Mouse (Mus musculus): ENCODE results near the gene Isoc2a. TPM values are rescaled to one million over a fixed set of nuclear protein-coding genes. Genes with fewer than 3 reads are reported as not detected.

Gene Isoc2a
- polyA plus RNA-seq, 1 experiment from 2014 or later: 1.2 TPM

DNA sequence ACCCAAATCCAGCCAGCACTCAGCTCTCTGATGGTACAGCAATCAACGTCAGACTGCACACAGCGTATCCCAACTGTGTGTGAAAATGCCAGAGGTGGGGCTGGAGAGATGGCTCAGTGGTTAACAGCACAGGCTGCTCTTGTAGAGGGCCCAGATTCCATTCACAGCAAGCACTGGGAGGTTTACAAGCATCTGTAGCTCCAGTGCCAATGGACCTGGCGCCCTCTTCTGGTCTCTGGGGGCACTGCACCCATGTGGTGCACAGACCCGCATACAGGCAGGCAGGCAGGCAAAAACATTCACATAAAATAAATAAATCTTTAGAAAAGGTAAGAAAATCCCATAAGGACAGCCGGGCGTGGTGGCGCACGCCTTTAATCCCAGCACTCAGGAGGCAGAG is 24.2 kb downstream of the Isoc2a start:
- WGBS: 55% methylated on average over 8 of the region's 8 CpGs
- Histone ChIP-seq H3K27ac (no peak overlapping the region), H3K9ac (no peak overlapping the region), H3K27me3 (no peaks in the 10 kb centered on the region), H3K36me3 (no peaks in the 10 kb centered on the region), H3K4me1 (peaks cover 18% of the 10 kb centered on the region), H3K4me3 (replicated peaks) (no peak overlapping the region), H3K4me2 (no peak overlapping the region), H3K9me3 (replicated peaks) (peaks cover 3% of the 10 kb centered on the region; the same call in 1 of the 2 replicates)
- peak; percentile 34; the same call in 1 of the 2 replicates for ATAC-seq (replicated peaks; ENCODE audit: low FRiP score)

- H3K4me3 ChIP-seq (replicated peaks): no peak overlapping the region
- H3K36me3 ChIP-seq: no peaks in the 10 kb centered on the region
- H3K4me2 ChIP-seq: no peak overlapping the region
- WGBS: 85% methylated on average over 9 of the region's 9 CpGs
- H3K9me3 ChIP-seq (replicated peaks): peaks cover 3% of the 10 kb centered on the region; the same call in 1 of the 2 replicates
- H3K4me1 ChIP-seq: peaks cover 18% of the 10 kb centered on the region
- ATAC-seq (replicated peaks; ENCODE audit: low FRiP score): no peak
- no peak overlapping the region for H3K9ac ChIP-seq
- H3K27me3 ChIP-seq: no peaks in the 10 kb centered on the region
- no peak overlapping the region for H3K27ac ChIP-seq
Observed at GRCm38 (mm10) chr7:4902404-4902803, 25.5 kb downstream of the Isoc2a start.

GRCm38 (mm10) chr7:4906466-4906950 is 29.6 kb downstream of the Isoc2a start, which contains the start of gene Gm36210:
Gm36210 (minus strand) TSS chr7:4906516.
- WGBS: 51% methylated on average over 10 of the region's 10 CpGs
- H3K9me3 ChIP-seq (replicated peaks): no peaks in the 10 kb centered on the region
- no peak for ATAC-seq (replicated peaks; ENCODE audit: low FRiP score)
- H3K9ac ChIP-seq: no peak within 1 kb of the TSS
- H3K27ac ChIP-seq: no peak within 1 kb of the TSS
- no peaks in the 10 kb centered on the region for H3K36me3 ChIP-seq
- H3K4me1 ChIP-seq: peaks cover 8% of the 10 kb centered on the region; the same call in 1 of the 2 replicates
- H3K4me3 ChIP-seq (replicated peaks): no peak within 1 kb of the TSS
- H3K27me3 ChIP-seq: no peaks in the 10 kb centered on the region
- H3K4me2 ChIP-seq: no peak within 1 kb of the TSS

- no peak overlapping the region for H3K4me3 ChIP-seq (replicated peaks)
- WGBS: 34% methylated on average over 9 of the region's 9 CpGs
- H3K27ac ChIP-seq: peak overlapping the region; percentile 65
- no peaks in the 10 kb centered on the region for H3K36me3 ChIP-seq
- no peaks in the 10 kb centered on the region for H3K9me3 ChIP-seq (replicated peaks)
- H3K9ac ChIP-seq: no peak overlapping the region
- no peaks in the 10 kb centered on the region for H3K27me3 ChIP-seq
- H3K4me2 ChIP-seq: no peak overlapping the region
- H3K4me1 ChIP-seq: peaks cover 17% of the 10 kb centered on the region
- no peak for ATAC-seq (replicated peaks; ENCODE audit: low FRiP score)
Observed at GRCm38 (mm10) chr7:4911561-4911960, 34.6 kb downstream of the Isoc2a start.

- no peak overlapping the region for H3K27ac ChIP-seq
- peaks cover under 1% of the 10 kb centered on the region; the same call in 1 of the 2 replicates for H3K36me3 ChIP-seq
- WGBS: 69% methylated on average over 5 of the region's 5 CpGs
- H3K27me3 ChIP-seq: no peaks in the 10 kb centered on the region
- no peak overlapping the region for H3K4me3 ChIP-seq (replicated peaks)
- no peak overlapping the region for H3K4me2 ChIP-seq
- H3K4me1 ChIP-seq: peaks cover 20% of the 10 kb centered on the region
- ATAC-seq (replicated peaks; ENCODE audit: low FRiP score): no peak
- no peak overlapping the region for H3K9ac ChIP-seq
- no peaks in the 10 kb centered on the region for H3K9me3 ChIP-seq (replicated peaks)
Observed at GRCm38 (mm10) chr7:4912248-4912647, 35.3 kb downstream of the Isoc2a start.

DNA sequence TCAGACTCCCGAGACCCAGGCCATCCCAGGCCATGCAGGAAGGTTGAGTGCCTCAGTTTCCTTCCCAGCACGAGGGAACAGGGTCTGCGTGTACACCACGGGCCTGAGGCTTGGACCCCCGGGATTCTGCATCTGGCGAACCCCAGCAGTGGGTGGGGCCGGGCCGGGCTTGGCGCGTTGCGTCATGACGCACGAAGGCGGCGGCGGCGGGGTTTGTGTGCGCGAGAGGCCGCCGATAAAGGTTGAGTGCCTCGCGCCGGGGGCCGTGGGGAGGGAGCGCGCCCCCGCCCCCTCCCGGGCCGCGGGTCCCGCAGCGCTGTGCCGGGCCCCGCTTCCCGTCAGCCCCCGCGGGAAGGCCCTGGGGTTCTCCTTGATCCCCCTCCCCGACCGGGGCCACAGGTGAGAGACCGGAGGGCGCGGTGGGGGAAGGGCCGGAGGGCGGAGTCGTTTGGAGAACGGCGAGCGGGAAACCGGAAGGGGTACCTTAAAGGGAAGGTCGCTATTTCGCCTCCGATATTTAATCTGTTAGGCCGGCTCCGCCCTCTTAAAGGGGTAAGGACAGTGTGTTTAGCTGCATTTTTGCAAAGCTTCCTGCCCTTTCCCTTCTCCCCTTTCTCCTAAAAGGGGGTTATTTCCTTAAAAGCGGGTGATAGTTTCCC is 38.2 kb downstream of the Isoc2a start, which contains the start of gene Zfp628:
Gene Zfp628 (plus strand): TSS at position 211 of the 659 bp plus-strand sequence.
- WGBS: under 1% methylated on average over 53 of the region's 56 CpGs
- Histone ChIP-seq H3K4me3 (replicated peaks) (peak within 1 kb of the TSS; percentile 79), H3K9ac (peak within 1 kb of the TSS; percentile 87), H3K27me3 (no peaks in the 10 kb centered on the region), H3K4me2 (peak within 1 kb of the TSS; percentile 76), H3K9me3 (replicated peaks) (no peaks in the 10 kb centered on the region), H3K36me3 (peaks cover 29% of the 10 kb centered on the region), H3K4me1 (peaks cover 20% of the 10 kb centered on the region), H3K27ac (peak within 1 kb of the TSS; percentile 99)
- ATAC-seq (replicated peaks; ENCODE audit: low FRiP score): peak; percentile 87

- ATAC-seq (replicated peaks; ENCODE audit: low FRiP score): peak; percentile 71
- Histone ChIP-seq H3K27ac (peak overlapping the region; percentile 99), H3K4me3 (replicated peaks) (peak overlapping the region; percentile 79), H3K27me3 (no peaks in the 10 kb centered on the region), H3K9ac (peak overlapping the region; percentile 87), H3K4me2 (peak overlapping the region; percentile 76), H3K4me1 (peaks cover 19% of the 10 kb centered on the region), H3K36me3 (peaks cover 36% of the 10 kb centered on the region), H3K9me3 (replicated peaks) (no peaks in the 10 kb centered on the region)
- WGBS: 10% methylated on average over 14 of the region's 14 CpGs
Observed at GRCm38 (mm10) chr7:4915669-4916416, 38.9 kb downstream of the Isoc2a start.

- no peak overlapping the region for H3K9ac ChIP-seq
- H3K36me3 ChIP-seq: peaks cover 41% of the 10 kb centered on the region
- H3K27me3 ChIP-seq: no peaks in the 10 kb centered on the region
- ATAC-seq (replicated peaks; ENCODE audit: low FRiP score): no peak
- H3K9me3 ChIP-seq (replicated peaks): no peaks in the 10 kb centered on the region
- H3K27ac ChIP-seq: no peak overlapping the region
- H3K4me3 ChIP-seq (replicated peaks): no peak overlapping the region
- WGBS: 85% methylated on average over 2 of the region's 2 CpGs
- no peak overlapping the region for H3K4me2 ChIP-seq
- H3K4me1 ChIP-seq: peaks cover 31% of the 10 kb centered on the region
Observed at GRCm38 (mm10) chr7:4917494-4917893, 40.5 kb downstream of the Isoc2a start.

DNA sequence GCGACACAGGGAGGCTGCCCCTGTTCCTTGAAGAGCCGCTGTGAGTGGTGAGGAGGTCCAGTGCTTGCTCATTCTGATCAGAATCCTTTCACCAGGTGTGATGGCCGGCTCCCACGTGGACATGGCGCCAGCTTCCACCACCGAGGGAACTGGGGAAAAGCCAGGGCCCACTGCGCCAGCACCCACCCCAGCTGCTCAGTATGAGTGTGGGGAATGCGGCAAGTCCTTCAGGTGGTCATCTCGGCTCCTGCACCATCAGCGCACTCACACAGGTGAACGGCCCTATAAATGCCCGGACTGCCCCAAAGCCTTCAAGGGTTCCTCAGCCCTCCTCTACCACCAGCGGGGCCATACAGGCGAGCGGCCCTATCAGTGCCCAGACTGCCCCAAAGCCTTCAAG is 41.7 kb downstream of the Isoc2a start:
- Histone ChIP-seq H3K4me2 (no peak overlapping the region), H3K9me3 (replicated peaks) (no peaks in the 10 kb centered on the region), H3K9ac (no peak overlapping the region), H3K27ac (no peak overlapping the region), H3K4me3 (replicated peaks) (no peak overlapping the region), H3K36me3 (peaks cover 41% of the 10 kb centered on the region), H3K4me1 (peaks cover 43% of the 10 kb centered on the region), H3K27me3 (no peaks in the 10 kb centered on the region)
- 90% methylated on average over 15 of the region's 15 CpGs for WGBS
- no peak for ATAC-seq (replicated peaks; ENCODE audit: low FRiP score)

- H3K36me3 ChIP-seq: peaks cover 41% of the 10 kb centered on the region
- H3K4me2 ChIP-seq: no peak overlapping the region
- H3K27me3 ChIP-seq: no peaks in the 10 kb centered on the region
- peaks cover 47% of the 10 kb centered on the region for H3K4me1 ChIP-seq
- whole genome bisulfite sequencing: 86% methylated on average over 21 of the region's 21 CpGs
- no peak for ATAC-seq (replicated peaks; ENCODE audit: low FRiP score)
- H3K4me3 ChIP-seq (replicated peaks): no peak overlapping the region
- no peak overlapping the region for H3K27ac ChIP-seq
- H3K9me3 ChIP-seq (replicated peaks): no peaks in the 10 kb centered on the region
- no peak overlapping the region for H3K9ac ChIP-seq
Observed at GRCm38 (mm10) chr7:4919096-4919495, 42.1 kb downstream of the Isoc2a start.

- Histone ChIP-seq H3K4me2 (no peak overlapping the region), H3K9ac (no peak overlapping the region), H3K9me3 (replicated peaks) (no peaks in the 10 kb centered on the region), H3K4me1 (peaks cover 52% of the 10 kb centered on the region), H3K27ac (no peak overlapping the region), H3K36me3 (peaks cover 41% of the 10 kb centered on the region), H3K27me3 (no peaks in the 10 kb centered on the region), H3K4me3 (replicated peaks) (no peak overlapping the region)
- no peak for ATAC-seq (replicated peaks; ENCODE audit: low FRiP score)
- 90% methylated on average over 21 of the region's 21 CpGs for WGBS
Observed at GRCm38 (mm10) chr7:4919971-4920370, 43.0 kb downstream of the Isoc2a start.

DNA sequence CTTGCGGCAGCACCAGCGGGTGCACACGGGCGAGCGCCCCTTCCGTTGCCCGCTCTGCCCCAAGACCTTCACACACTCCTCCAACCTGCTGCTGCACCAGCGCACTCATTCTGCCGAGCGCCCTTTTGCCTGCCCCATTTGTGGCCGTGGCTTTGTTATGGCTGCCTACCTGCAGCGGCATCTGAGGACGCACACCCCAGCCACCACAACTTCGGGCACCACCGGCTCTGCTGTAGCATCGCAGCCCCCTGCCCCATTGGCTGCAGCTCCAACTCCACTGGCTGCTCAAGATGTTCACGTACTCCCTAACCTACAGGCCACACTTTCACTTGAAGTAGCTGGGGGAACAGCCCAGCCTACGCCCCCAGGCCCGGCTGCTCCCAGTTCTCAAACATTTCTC is 43.5 kb downstream of the Isoc2a start:
- Histone ChIP-seq H3K4me3 (replicated peaks) (no peak overlapping the region), H3K36me3 (peaks cover 41% of the 10 kb centered on the region), H3K27me3 (no peaks in the 10 kb centered on the region), H3K9ac (no peak overlapping the region), H3K9me3 (replicated peaks) (no peaks in the 10 kb centered on the region), H3K4me2 (no peak overlapping the region), H3K27ac (peak overlapping the region; percentile 92), H3K4me1 (peaks cover 57% of the 10 kb centered on the region)
- ATAC-seq (replicated peaks; ENCODE audit: low FRiP score): no peak
- WGBS: 91% methylated on average over 19 of the region's 19 CpGs

Measured in kidney, embryonic 15.5 days (tissue).